Mouse (Mus musculus): ENCODE data around the gene Ppp6r1. TPM values are rescaled to one million over a fixed set of nuclear protein-coding genes. Genes with fewer than 3 reads are reported as not detected.

Ppp6r1 gene
- polyA plus RNA-seq, 1 experiment from 2014 or later = 7.6 TPM

- 94% methylated on average over 5 of the region's 5 CpGs for WGBS
- Histone ChIP-seq H3K9ac (replicated peaks; ENCODE audit: low read depth, low read length) (no peak overlapping the region), H3K4me2 (ENCODE audit: low read length) (no peak overlapping the region), H3K27me3 (replicated peaks; ENCODE audit: control insufficient read depth, insufficient read depth, low read length) (no peaks in the 10 kb centered on the region), H3K4me3 (replicated peaks; ENCODE audit: low read length) (no peak overlapping the region), H3K9me3 (ENCODE audit: control insufficient read depth, low read length) (no peaks in the 10 kb centered on the region), H3K4me1 (replicated peaks; ENCODE audit: control insufficient read depth, insufficient read depth, low read length) (peaks cover 10% of the 10 kb centered on the region), H3K27ac (ENCODE audit: low read length) (no peak overlapping the region), H3K36me3 (ENCODE audit: control insufficient read depth, insufficient read depth) (peaks cover 12% of the 10 kb centered on the region)
- ATAC-seq = no peak
These were observed 24.5 kb upstream of the Ppp6r1 start for GRCm38 (mm10) chr7:4683307-4683706.

GRCm38 (mm10) chr7:4675200-4675599, 16.4 kb upstream of the Ppp6r1 start:
- Histone ChIP-seq H3K27ac (ENCODE audit: low read length) (no peak overlapping the region), H3K9me3 (ENCODE audit: control insufficient read depth, low read length) (no peaks in the 10 kb centered on the region), H3K27me3 (replicated peaks; ENCODE audit: control insufficient read depth, insufficient read depth, low read length) (no peaks in the 10 kb centered on the region), H3K9ac (replicated peaks; ENCODE audit: low read depth, low read length) (no peak overlapping the region), H3K4me2 (ENCODE audit: low read length) (no peak overlapping the region), H3K4me1 (replicated peaks; ENCODE audit: control insufficient read depth, insufficient read depth, low read length) (no peaks in the 10 kb centered on the region), H3K36me3 (ENCODE audit: control insufficient read depth, insufficient read depth) (peaks cover 15% of the 10 kb centered on the region), H3K4me3 (replicated peaks; ENCODE audit: low read length) (no peak overlapping the region)
- ATAC-seq = no peak
- WGBS = 94% methylated on average over 7 of the region's 7 CpGs

GRCm38 (mm10) chr7:4674114-4674731, 15.4 kb upstream of the Ppp6r1 start:
- 92% methylated on average over 12 of the region's 12 CpGs for WGBS
- Histone ChIP-seq H3K27me3 (replicated peaks; ENCODE audit: control insufficient read depth, insufficient read depth, low read length) (no peaks in the 10 kb centered on the region), H3K4me1 (replicated peaks; ENCODE audit: control insufficient read depth, insufficient read depth, low read length) (no peaks in the 10 kb centered on the region), H3K9me3 (ENCODE audit: control insufficient read depth, low read length) (no peaks in the 10 kb centered on the region), H3K27ac (ENCODE audit: low read length) (no peak overlapping the region), H3K4me2 (ENCODE audit: low read length) (no peak overlapping the region), H3K36me3 (ENCODE audit: control insufficient read depth, insufficient read depth) (peaks cover 15% of the 10 kb centered on the region), H3K4me3 (replicated peaks; ENCODE audit: low read length) (no peak overlapping the region), H3K9ac (replicated peaks; ENCODE audit: low read depth, low read length) (no peak overlapping the region)
- no peak for ATAC-seq

GRCm38 (mm10) chr7:4671956-4672355, 13.1 kb upstream of the Ppp6r1 start:
- Histone ChIP-seq H3K4me3 (replicated peaks; ENCODE audit: low read length) (no peak overlapping the region), H3K36me3 (ENCODE audit: control insufficient read depth, insufficient read depth) (peaks cover 16% of the 10 kb centered on the region), H3K27me3 (replicated peaks; ENCODE audit: control insufficient read depth, insufficient read depth, low read length) (no peaks in the 10 kb centered on the region), H3K9me3 (ENCODE audit: control insufficient read depth, low read length) (no peaks in the 10 kb centered on the region), H3K4me1 (replicated peaks; ENCODE audit: control insufficient read depth, insufficient read depth, low read length) (no peaks in the 10 kb centered on the region), H3K4me2 (ENCODE audit: low read length) (no peak overlapping the region), H3K27ac (ENCODE audit: low read length) (no peak overlapping the region), H3K9ac (replicated peaks; ENCODE audit: low read depth, low read length) (no peak overlapping the region)
- WGBS = 72% methylated on average over 4 of the region's 4 CpGs
- no peak for ATAC-seq

GRCm38 (mm10) chr7:4670655-4671255, 11.9 kb upstream of the Ppp6r1 start:
- H3K9me3 ChIP-seq (ENCODE audit: control insufficient read depth, low read length) = no peaks in the 10 kb centered on the region
- H3K9ac ChIP-seq (replicated peaks; ENCODE audit: low read depth, low read length) = no peak overlapping the region
- no peak overlapping the region for H3K4me3 ChIP-seq (replicated peaks; ENCODE audit: low read length)
- no peak overlapping the region for H3K27ac ChIP-seq (ENCODE audit: low read length)
- no peaks in the 10 kb centered on the region for H3K27me3 ChIP-seq (replicated peaks; ENCODE audit: control insufficient read depth, insufficient read depth, low read length)
- no peaks in the 10 kb centered on the region for H3K4me1 ChIP-seq (replicated peaks; ENCODE audit: control insufficient read depth, insufficient read depth, low read length)
- no peak for ATAC-seq
- 94% methylated on average over 8 of the region's 8 CpGs for WGBS
- H3K36me3 ChIP-seq (ENCODE audit: control insufficient read depth, insufficient read depth) = peaks cover 24% of the 10 kb centered on the region
- no peak overlapping the region for H3K4me2 ChIP-seq (ENCODE audit: low read length)

GRCm38 (mm10) chr7:4669156-4669555, 10.3 kb upstream of the Ppp6r1 start:
- Histone ChIP-seq H3K27me3 (replicated peaks; ENCODE audit: control insufficient read depth, insufficient read depth, low read length) (no peaks in the 10 kb centered on the region), H3K27ac (ENCODE audit: low read length) (no peak overlapping the region), H3K9ac (replicated peaks; ENCODE audit: low read depth, low read length) (no peak overlapping the region), H3K4me3 (replicated peaks; ENCODE audit: low read length) (no peak overlapping the region), H3K36me3 (ENCODE audit: control insufficient read depth, insufficient read depth) (peaks cover 18% of the 10 kb centered on the region), H3K9me3 (ENCODE audit: control insufficient read depth, low read length) (no peaks in the 10 kb centered on the region), H3K4me1 (replicated peaks; ENCODE audit: control insufficient read depth, insufficient read depth, low read length) (no peaks in the 10 kb centered on the region), H3K4me2 (ENCODE audit: low read length) (no peak overlapping the region)
- ATAC-seq = no peak
- WGBS = 97% methylated on average over 9 of the region's 9 CpGs

GRCm38 (mm10) chr7:4668506-4668905, 9.7 kb upstream of the Ppp6r1 start:
- Histone ChIP-seq H3K4me3 (replicated peaks; ENCODE audit: low read length) (no peak overlapping the region), H3K36me3 (ENCODE audit: control insufficient read depth, insufficient read depth) (peaks cover 18% of the 10 kb centered on the region), H3K4me2 (ENCODE audit: low read length) (no peak overlapping the region), H3K9ac (replicated peaks; ENCODE audit: low read depth, low read length) (no peak overlapping the region), H3K4me1 (replicated peaks; ENCODE audit: control insufficient read depth, insufficient read depth, low read length) (no peaks in the 10 kb centered on the region), H3K27ac (ENCODE audit: low read length) (no peak overlapping the region), H3K27me3 (replicated peaks; ENCODE audit: control insufficient read depth, insufficient read depth, low read length) (no peaks in the 10 kb centered on the region), H3K9me3 (ENCODE audit: control insufficient read depth, low read length) (no peaks in the 10 kb centered on the region)
- 91% methylated on average over 8 of the region's 8 CpGs for WGBS
- ATAC-seq = no peak

GRCm38 (mm10) chr7:4666871-4667270, 8.1 kb upstream of the Ppp6r1 start:
- no peak overlapping the region for H3K4me3 ChIP-seq (replicated peaks; ENCODE audit: low read length)
- WGBS = 97% methylated on average over 5 of the region's 5 CpGs
- H3K9me3 ChIP-seq (ENCODE audit: control insufficient read depth, low read length) = no peaks in the 10 kb centered on the region
- no peaks in the 10 kb centered on the region for H3K27me3 ChIP-seq (replicated peaks; ENCODE audit: control insufficient read depth, insufficient read depth, low read length)
- no peak overlapping the region for H3K27ac ChIP-seq (ENCODE audit: low read length)
- H3K9ac ChIP-seq (replicated peaks; ENCODE audit: low read depth, low read length) = no peak overlapping the region
- no peak overlapping the region for H3K4me2 ChIP-seq (ENCODE audit: low read length)
- no peak for ATAC-seq
- no peaks in the 10 kb centered on the region for H3K4me1 ChIP-seq (replicated peaks; ENCODE audit: control insufficient read depth, insufficient read depth, low read length)
- H3K36me3 ChIP-seq (ENCODE audit: control insufficient read depth, insufficient read depth) = peaks cover 18% of the 10 kb centered on the region

- H3K4me2 ChIP-seq (ENCODE audit: low read length) = no peak overlapping the region
- H3K4me1 ChIP-seq (replicated peaks; ENCODE audit: control insufficient read depth, insufficient read depth, low read length) = peaks cover 12% of the 10 kb centered on the region
- no peaks in the 10 kb centered on the region for H3K9me3 ChIP-seq (ENCODE audit: control insufficient read depth, low read length)
- H3K4me3 ChIP-seq (replicated peaks; ENCODE audit: low read length) = no peak overlapping the region
- H3K36me3 ChIP-seq (ENCODE audit: control insufficient read depth, insufficient read depth) = peaks cover 11% of the 10 kb centered on the region
- ATAC-seq = no peak
- H3K27ac ChIP-seq (ENCODE audit: low read length) = no peak overlapping the region
- 94% methylated on average over 2 of the region's 2 CpGs for WGBS
- H3K27me3 ChIP-seq (replicated peaks; ENCODE audit: control insufficient read depth, insufficient read depth, low read length) = no peaks in the 10 kb centered on the region
- H3K9ac ChIP-seq (replicated peaks; ENCODE audit: low read depth, low read length) = no peak overlapping the region
These were observed 4.9 kb upstream of the Ppp6r1 start for GRCm38 (mm10) chr7:4663742-4664141.

Data from forebrain, embryonic 16.5 days (tissue).